Mouse (Mus musculus) bone marrow, adult 2 months (tissue): ENCODE results near the gene Cdh23.

Experiments used
- CTCF ChIP-seq: fragments of 200-500 bp; IDR thresholded peaks from 2 replicates; pipeline ENCODE4 v1.5.1; 2011; ENCODE audit warnings: low read length, control low read depth; ENCODE audit not compliant: control insufficient read depth, insufficient read depth
- POLR2A ChIP-seq: fragments of 200-500 bp; IDR thresholded peaks from 2 replicates; pipeline ENCODE4 v1.6.1; 2011; ENCODE audit warnings: low read depth, mild to moderate bottlenecking, control low read depth, low read length, borderline replicate concordance; ENCODE audit not compliant: control insufficient read depth

DNA sequence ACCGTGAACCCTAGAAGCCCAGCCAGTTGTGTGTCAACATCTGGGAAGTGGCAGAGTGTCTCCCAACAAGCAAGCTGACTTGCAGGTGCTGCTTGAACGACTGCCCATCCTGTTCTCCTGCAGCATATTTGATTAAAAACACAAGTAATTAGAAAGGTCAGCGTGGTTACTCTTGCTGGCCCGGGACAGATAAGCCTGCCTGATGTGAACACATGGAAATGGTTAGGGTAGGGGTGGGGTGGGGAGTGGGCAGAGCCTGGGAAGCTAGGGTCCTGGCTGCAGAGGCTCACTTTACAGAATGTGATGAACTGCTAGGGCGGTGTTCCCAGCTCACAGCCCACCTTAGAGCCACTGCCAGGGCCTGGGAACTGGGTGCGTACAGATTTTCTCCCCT is 322.8 kb downstream of the Cdh23 start:
- TF ChIP-seq POLR2A, result no peak
- TF ChIP-seq CTCF, result no peak
